Mouse (Mus musculus) cerebellum, postnatal 25 days (tissue): ENCODE measurements around the gene Gnl1.
"Not testable (repeated sequence)": the region's sequence is repeated elsewhere in the genome, so short reads cannot be mapped to it uniquely, and the experiment has no call there.

Experiments
- DNase-seq, 2 experiments: peaks; one replicate each; pipeline ENCODE4 v3.0.0; 2021; ENCODE audit warnings: mixed read lengths in 2 of 2

The Gnl1 gene

GRCm38 (mm10) chr17:35994879-35995240 is 15.2 kb downstream of the Gnl1 start:
- DNase-seq = no peak

GRCm38 (mm10) chr17:35996949-35997348 is 17.3 kb downstream of the Gnl1 start:
- DNase-seq = peak; percentile 92 to 98

GRCm38 (mm10) chr17:35997713-35998510 is 18.3 kb downstream of the Gnl1 start:
- no peak for DNase-seq

- DNase-seq = no peak
These were observed 19.1 kb downstream of the Gnl1 start for GRCm38 (mm10) chr17:35998545-35999305.

GRCm38 (mm10) chr17:35999356-35999755 is 19.7 kb downstream of the Gnl1 start:
- DNase-seq = no peak

- DNase-seq = no peak
These were observed 20.7 kb downstream of the Gnl1 start for GRCm38 (mm10) chr17:36000349-36000748.

GRCm38 (mm10) chr17:36001121-36001897 is 21.7 kb downstream of the Gnl1 start:
- no peak for DNase-seq

- no peak for DNase-seq
These were observed 22.3 kb downstream of the Gnl1 start for GRCm38 (mm10) chr17:36001966-36002365.

GRCm38 (mm10) chr17:36003331-36003730 is 23.7 kb downstream of the Gnl1 start:
- DNase-seq = no peak

GRCm38 (mm10) chr17:36004409-36004808 is 24.8 kb downstream of the Gnl1 start:
- not testable (repeated sequence) for DNase-seq

GRCm38 (mm10) chr17:36014977-36015376 is 35.3 kb downstream of the Gnl1 start:
- DNase-seq = no peak

GRCm38 (mm10) chr17:36017046-36017445 is 37.4 kb downstream of the Gnl1 start:
- DNase-seq = peak; percentile 26 to 48

GRCm38 (mm10) chr17:36018979-36019378 is 39.3 kb downstream of the Gnl1 start:
- DNase-seq = no peak

- DNase-seq = no peak
These were observed 39.9 kb downstream of the Gnl1 start for GRCm38 (mm10) chr17:36019519-36019918.

GRCm38 (mm10) chr17:36020191-36021073 is 40.8 kb downstream of the Gnl1 start, which contains the start of gene H2-T24:
Gene H2-T24 (minus strand): TSS chr17:36020560.
- DNase-seq = no peak

GRCm38 (mm10) chr17:36021309-36021708 is 41.7 kb downstream of the Gnl1 start:
- DNase-seq = no peak

GRCm38 (mm10) chr17:36022098-36022497 is 42.4 kb downstream of the Gnl1 start:
- no peak for DNase-seq

GRCm38 (mm10) chr17:36022922-36023321 is 43.3 kb downstream of the Gnl1 start:
- DNase-seq = no peak

- no peak for DNase-seq
These were observed 44.3 kb downstream of the Gnl1 start for GRCm38 (mm10) chr17:36023710-36024654.

GRCm38 (mm10) chr17:36025197-36025596 is 45.5 kb downstream of the Gnl1 start:
- DNase-seq = peak in 1 of 2 experiments; percentile 31

GRCm38 (mm10) chr17:36025901-36026300 is 46.2 kb downstream of the Gnl1 start:
- DNase-seq = no peak
